Mouse (Mus musculus) kidney, adult 18-20 months (tissue): ENCODE measurements at regions not wholly inside any gene's neighbourhood (a gene's known extent, or its start where the extent isn't known, plus 50 kb on each side); places are given as distances from the start of the nearest gene placed in this dataset.

Source experiments
- DNase-seq: peaks from one replicate; pipeline ENCODE4 v3.0.0; 2021

- no peak for DNase-seq
Observed at GRCm38 (mm10) chr16:77537351-77537750, 64.5 kb downstream of the Gm11146 start.

- DNase-seq: no peak
Observed at GRCm38 (mm10) chr16:77536746-77537145, 65.1 kb downstream of the Gm11146 start.

GRCm38 (mm10) chr16:77536314-77536713, 65.6 kb downstream of the Gm11146 start:
- no peak for DNase-seq

- DNase-seq: no peak
Observed at GRCm38 (mm10) chr16:77535021-77535420, 66.9 kb downstream of the Gm11146 start.

GRCm38 (mm10) chr16:77531596-77531995, 70.3 kb downstream of the Gm11146 start:
- DNase-seq: no peak

GRCm38 (mm10) chr16:77527951-77528350, 73.9 kb downstream of the Gm11146 start:
- DNase-seq: no peak

- DNase-seq: no peak
Observed at GRCm38 (mm10) chr16:77514606-77515005, 87.3 kb downstream of the Gm11146 start.

GRCm38 (mm10) chr16:77503556-77503955, 98.3 kb downstream of the Gm11146 start:
- DNase-seq: no peak

GRCm38 (mm10) chr16:77502916-77503315, 99.0 kb downstream of the Gm11146 start:
- no peak for DNase-seq

GRCm38 (mm10) chr16:77502026-77502425, 99.9 kb downstream of the Gm11146 start:
- DNase-seq: no peak

- DNase-seq: peak; percentile 23
Observed at GRCm38 (mm10) chr16:77500981-77501380, 100.9 kb downstream of the Gm11146 start.

- DNase-seq: peak; percentile 31
Observed at GRCm38 (mm10) chr16:77500413-77500812, 101.5 kb downstream of the Gm11146 start.

GRCm38 (mm10) chr16:77499537-77500301, 102.2 kb downstream of the Gm11146 start:
- DNase-seq: peak; percentile 84

GRCm38 (mm10) chr16:77495310-77495709, 106.6 kb downstream of the Gm11146 start:
- no peak for DNase-seq

GRCm38 (mm10) chr16:77494042-77494441, 107.9 kb downstream of the Gm11146 start:
- DNase-seq: no peak

GRCm38 (mm10) chr16:77488155-77488554, 113.7 kb downstream of the Gm11146 start:
- DNase-seq: no peak

GRCm38 (mm10) chr16:77479812-77480211, 122.1 kb downstream of the Gm11146 start:
- DNase-seq: no peak

- no peak for DNase-seq
Observed at GRCm38 (mm10) chr16:77471868-77472267, 130.0 kb downstream of the Gm11146 start.

GRCm38 (mm10) chr16:77469903-77470302, 132.0 kb downstream of the Gm11146 start:
- DNase-seq: no peak

- DNase-seq: no peak
Observed at GRCm38 (mm10) chr16:77469328-77469875, 132.5 kb downstream of the Gm11146 start.

- DNase-seq: no peak
Observed at GRCm38 (mm10) chr16:77467216-77467615, 134.7 kb downstream of the Gm11146 start.

- no peak for DNase-seq
Observed at GRCm38 (mm10) chr16:77464623-77465022, 137.3 kb downstream of the Gm11146 start.

- DNase-seq: no peak
Observed at GRCm38 (mm10) chr16:77461922-77462321, 140.0 kb downstream of the Gm11146 start.

GRCm38 (mm10) chr16:77461459-77461858, 140.4 kb downstream of the Gm11146 start:
- no peak for DNase-seq

GRCm38 (mm10) chr16:77459651-77460050, 142.2 kb downstream of the Gm11146 start:
- no peak for DNase-seq
